Mouse (Mus musculus) intestine, embryonic 16.5 days (tissue): ENCODE data around the gene Dennd6b. TPM values are rescaled to one million over a fixed set of nuclear protein-coding genes. Genes with fewer than 3 reads are reported as not detected.
A peak's percentile ranks its signal among the peaks of the same experiment; 100 is the strongest.

Source experiments
- ATAC-seq: fragments of 200-750 bp; cut with Nextera tagmentation; 2 replicates; pipeline ENCODE4 v1.8.0; 2017; ENCODE audit warnings: moderate TSS enrichment, moderate library complexity
- H3K27ac ChIP-seq: fragments of 300-500 bp; sonication (generic); 2 replicates; pipeline ENCODE4 v1.5.1; 2014; ENCODE audit warnings: mild to moderate bottlenecking, low read length
- H3K27me3 ChIP-seq: fragments of 300-500 bp; sonication (generic); replicated peaks from 2 replicates; pipeline ENCODE4 v1.6.1; 2014; ENCODE audit warnings: low read length, control low read depth, mixed read lengths; ENCODE audit not compliant: control insufficient read depth, insufficient read depth
- H3K36me3 ChIP-seq: fragments of 300-500 bp; sonication (generic); 2 replicates; pipeline ENCODE4 v1.6.1; 2014; ENCODE audit warnings: low read length, control low read depth; ENCODE audit not compliant: control insufficient read depth, insufficient read depth
- H3K4me1 ChIP-seq: fragments of 300-500 bp; sonication (generic); 2 replicates; pipeline ENCODE4 v1.6.1; 2014; ENCODE audit warnings: low read length, control low read depth, mixed read lengths; ENCODE audit not compliant: control insufficient read depth, insufficient read depth
- H3K4me2 ChIP-seq: fragments of 300-500 bp; sonication (generic); 2 replicates; pipeline ENCODE4 v1.6.1; 2014; ENCODE audit warnings: low read depth, low read length, control low read depth
- H3K4me3 ChIP-seq: fragments of 300-500 bp; sonication (generic); 2 replicates; pipeline ENCODE4 v1.5.1; 2014; ENCODE audit warnings: mild to moderate bottlenecking, low read length
- H3K9ac ChIP-seq: fragments of 300-500 bp; sonication (generic); 2 replicates; pipeline ENCODE4 v1.6.1; 2014; ENCODE audit warnings: low read depth, low read length
- H3K9me3 ChIP-seq: fragments of 300-500 bp; sonication (generic); 2 replicates; pipeline ENCODE4 v1.6.1; 2016; ENCODE audit warnings: low read length, control low read depth; ENCODE audit not compliant: control insufficient read depth
- WGBS: fragments of 180-500 bp; shearing (Covaris S2); extraction: QIAGEN DNeasy Blood & Tissue Kit; methylation state at CpG from one replicate; pipeline ENCODE4 v1.1.7; 2014; 5-methylcytosine and 5-hydroxymethylcytosine counted together
- polyA plus RNA-seq: library from polyadenylated mRNA; unstranded; fragments of >200 nt; fragmentation: Nextera tagmentation; extraction: Ambion mirVana; gene quantifications from 2 replicates; pipeline ENCODE4 v1.2.1, GENCODE M21; 2015

The Dennd6b gene
- 10.9 and 13.0 TPM in 2 replicates for polyA plus RNA-seq

DNA sequence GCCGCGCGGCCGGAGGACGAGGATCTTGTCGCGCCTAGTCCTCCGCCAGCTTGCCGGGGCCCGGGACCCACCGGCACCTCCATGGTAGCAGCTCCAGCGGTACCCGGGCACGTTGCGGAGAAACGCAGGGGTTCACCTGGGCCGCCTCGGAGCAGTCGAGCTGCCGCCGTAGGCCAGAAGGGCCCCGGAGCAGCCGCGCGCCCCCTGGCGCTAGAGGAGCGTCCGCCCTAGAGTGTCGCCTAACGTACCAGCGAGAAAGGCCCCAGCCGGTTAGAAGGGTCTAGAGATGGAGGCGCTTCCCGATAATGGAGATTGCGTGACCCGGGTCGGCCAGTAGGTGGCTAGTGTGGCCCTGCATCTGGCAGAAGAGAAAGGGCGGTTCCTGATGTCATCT is at the start of gene Dennd6b:
Dennd6b (minus strand) TSS at position 184 of the 394 bp plus-strand sequence.
- peak within 1 kb of the TSS; percentile 98 for H3K9ac ChIP-seq
- no peaks in the 10 kb centered on the region for H3K36me3 ChIP-seq
- H3K4me1 ChIP-seq = peaks cover 12% of the 10 kb centered on the region
- peak; percentile 99 for ATAC-seq
- H3K27ac ChIP-seq = peak within 1 kb of the TSS; percentile 99
- no peaks in the 10 kb centered on the region for H3K9me3 ChIP-seq
- 0% methylated on average over 38 of the region's 38 CpGs for WGBS
- no peaks in the 10 kb centered on the region for H3K27me3 ChIP-seq
- H3K4me3 ChIP-seq = peak within 1 kb of the TSS; percentile 96
- peak within 1 kb of the TSS; percentile 82 for H3K4me2 ChIP-seq

GRCm38 (mm10) chr15:89241025-89241424 is 44.7 kb upstream of the Dennd6b start:
- Histone ChIP-seq H3K27me3 (no peaks in the 10 kb centered on the region), H3K4me2 (no peak overlapping the region), H3K9me3 (no peaks in the 10 kb centered on the region), H3K4me1 (no peaks in the 10 kb centered on the region), H3K9ac (no peak overlapping the region), H3K36me3 (peaks cover 3% of the 10 kb centered on the region; the same call in 1 of the 2 replicates), H3K4me3 (no peak overlapping the region), H3K27ac (no peak overlapping the region)
- 76% methylated on average over 2 of the region's 2 CpGs for WGBS
- ATAC-seq = no peak

GRCm38 (mm10) chr15:89239751-89240392 is 43.6 kb upstream of the Dennd6b start:
- Histone ChIP-seq H3K4me1 (no peaks in the 10 kb centered on the region), H3K4me2 (no peak overlapping the region), H3K27me3 (no peaks in the 10 kb centered on the region), H3K9ac (no peak overlapping the region), H3K4me3 (no peak overlapping the region), H3K9me3 (no peaks in the 10 kb centered on the region), H3K36me3 (peaks cover 3% of the 10 kb centered on the region; the same call in 1 of the 2 replicates), H3K27ac (no peak overlapping the region)
- no peak for ATAC-seq
- 60% methylated on average over 3 of the region's 3 CpGs for WGBS

DNA sequence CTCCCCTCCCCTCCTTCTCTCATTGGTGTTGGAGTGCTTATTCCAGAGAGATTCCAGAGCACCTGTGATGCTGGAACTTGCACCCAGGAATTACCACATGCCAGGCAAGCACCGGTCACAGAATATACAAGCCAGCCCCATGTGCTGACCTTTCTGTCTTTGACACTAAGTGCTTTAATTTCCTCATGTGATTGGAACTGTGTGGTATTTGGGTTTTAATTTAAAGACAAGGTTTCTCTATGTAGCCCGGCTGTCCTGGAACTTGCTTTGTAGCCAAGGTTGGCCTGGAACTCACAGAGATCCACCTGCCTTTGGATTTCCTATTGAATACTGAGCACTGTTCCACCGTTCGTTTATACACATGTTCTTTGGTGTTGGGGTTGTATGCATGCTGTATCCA is 37.8 kb upstream of the Dennd6b start:
- no peak for ATAC-seq
- 87% methylated on average over 4 of the region's 4 CpGs for WGBS
- Histone ChIP-seq H3K36me3 (no peaks in the 10 kb centered on the region), H3K4me1 (no peaks in the 10 kb centered on the region), H3K9me3 (no peaks in the 10 kb centered on the region), H3K27ac (no peak overlapping the region), H3K4me2 (no peak overlapping the region), H3K4me3 (no peak overlapping the region), H3K9ac (no peak overlapping the region), H3K27me3 (no peaks in the 10 kb centered on the region)

GRCm38 (mm10) chr15:89233586-89233985 is 37.3 kb upstream of the Dennd6b start:
- 48% methylated on average over 2 of the region's 2 CpGs for WGBS
- no peak for ATAC-seq
- Histone ChIP-seq H3K36me3 (no peaks in the 10 kb centered on the region), H3K4me2 (no peak overlapping the region), H3K4me1 (no peaks in the 10 kb centered on the region), H3K4me3 (no peak overlapping the region), H3K9ac (no peak overlapping the region), H3K9me3 (no peaks in the 10 kb centered on the region), H3K27ac (no peak overlapping the region), H3K27me3 (no peaks in the 10 kb centered on the region)

DNA sequence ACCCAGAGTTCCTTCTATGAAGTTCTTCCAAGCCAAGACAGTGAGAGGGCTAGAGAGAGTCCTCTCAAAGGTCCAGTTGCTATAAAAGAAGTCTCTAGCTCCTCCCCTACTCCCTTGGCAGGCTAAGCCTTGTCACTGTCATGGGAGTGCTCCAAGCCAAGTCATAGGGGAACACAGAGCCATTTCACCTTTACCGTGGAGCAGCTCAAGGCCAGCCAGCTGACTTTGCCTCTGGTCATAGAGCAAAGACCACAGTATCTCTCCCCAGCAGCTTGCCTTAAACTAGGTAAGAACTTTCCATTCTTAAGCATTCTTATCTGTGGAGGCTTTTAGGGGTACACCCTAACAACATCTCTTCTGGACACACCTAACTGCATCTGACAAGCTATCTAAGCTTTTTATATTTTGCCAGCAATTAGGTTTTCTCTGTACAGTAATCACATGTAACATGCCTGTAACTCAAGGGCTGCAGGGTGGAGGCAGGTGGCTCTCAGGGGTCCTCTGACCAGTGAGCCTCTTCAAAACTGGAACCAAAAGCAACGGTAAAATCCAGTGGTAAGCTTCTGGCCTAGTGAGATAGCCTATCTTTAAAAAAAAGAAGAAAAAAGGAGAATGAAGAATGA is 19.4 kb upstream of the Dennd6b start:
- Histone ChIP-seq H3K4me2 (no peak overlapping the region), H3K4me1 (peaks cover 11% of the 10 kb centered on the region), H3K27me3 (no peaks in the 10 kb centered on the region), H3K36me3 (no peaks in the 10 kb centered on the region; the same call in 1 of the 2 replicates), H3K9me3 (no peaks in the 10 kb centered on the region), H3K4me3 (no peak overlapping the region), H3K27ac (no peak overlapping the region), H3K9ac (no peak overlapping the region)
- no peak for ATAC-seq
- 88% methylated on average over 2 of the region's 2 CpGs for WGBS

DNA sequence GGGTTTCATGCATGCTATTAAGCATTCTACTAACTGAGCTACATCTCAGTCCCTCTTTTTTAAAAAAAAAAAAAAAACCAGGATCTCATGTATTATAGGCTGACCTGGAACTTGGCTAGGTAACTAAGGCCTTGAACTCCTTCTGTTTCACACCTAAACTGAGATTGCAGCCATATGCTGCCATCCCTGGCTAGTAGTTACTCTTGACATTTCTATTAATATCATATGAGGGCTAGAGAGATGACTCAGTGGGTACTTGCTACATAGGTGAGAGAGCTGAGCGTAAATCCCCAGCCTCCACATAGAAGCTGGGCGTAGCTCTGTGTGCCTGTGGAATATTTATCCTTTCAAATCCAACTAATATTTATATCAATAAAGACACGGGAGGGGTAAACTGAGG is 18.7 kb upstream of the Dennd6b start:
- H3K27ac ChIP-seq = no peak overlapping the region
- no peak overlapping the region for H3K4me3 ChIP-seq
- H3K9ac ChIP-seq = no peak overlapping the region
- no peak overlapping the region for H3K4me2 ChIP-seq
- no peaks in the 10 kb centered on the region; the same call in 1 of the 2 replicates for H3K36me3 ChIP-seq
- H3K4me1 ChIP-seq = peaks cover 11% of the 10 kb centered on the region
- ATAC-seq = no peak
- H3K9me3 ChIP-seq = no peaks in the 10 kb centered on the region
- WGBS = 93% methylated on average over 3 of the region's 3 CpGs
- no peaks in the 10 kb centered on the region for H3K27me3 ChIP-seq

GRCm38 (mm10) chr15:89213517-89213916 is 17.2 kb upstream of the Dennd6b start:
- Histone ChIP-seq H3K27me3 (no peaks in the 10 kb centered on the region), H3K36me3 (no peaks in the 10 kb centered on the region; the same call in 1 of the 2 replicates), H3K27ac (no peak overlapping the region), H3K4me3 (no peak overlapping the region), H3K9ac (no peak overlapping the region), H3K4me1 (peaks cover 11% of the 10 kb centered on the region), H3K4me2 (no peak overlapping the region), H3K9me3 (no peaks in the 10 kb centered on the region)
- ATAC-seq = no peak
- WGBS = 83% methylated on average over 3 of the region's 3 CpGs

DNA sequence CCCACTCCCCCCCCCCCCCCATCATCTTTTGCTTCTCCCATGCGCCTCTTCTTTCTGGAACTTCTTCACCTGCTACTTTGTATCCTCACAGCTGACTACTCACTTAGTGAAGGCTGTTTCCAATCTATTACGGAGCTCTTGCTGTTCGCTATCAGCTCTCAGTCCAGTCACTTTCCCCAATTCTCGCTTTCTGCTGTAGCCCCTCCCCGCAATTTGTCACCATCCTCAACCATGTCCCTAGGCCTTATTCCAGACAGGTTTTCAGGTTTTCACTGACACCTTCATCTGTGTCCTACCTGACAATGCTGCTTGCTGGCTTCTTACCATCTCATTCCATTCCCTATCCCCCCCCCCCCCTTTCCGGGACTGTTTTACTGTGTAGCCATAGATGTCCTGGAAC is 16.2 kb upstream of the Dennd6b start:
- Histone ChIP-seq H3K36me3 (no peaks in the 10 kb centered on the region; the same call in 1 of the 2 replicates), H3K4me1 (peaks cover 11% of the 10 kb centered on the region), H3K27ac (no peak overlapping the region), H3K4me3 (peak overlapping the region; percentile 98), H3K27me3 (no peaks in the 10 kb centered on the region), H3K4me2 (peak overlapping the region; percentile 91), H3K9me3 (no peaks in the 10 kb centered on the region), H3K9ac (peak overlapping the region; percentile 99)
- 53% methylated on average over 6 of the region's 6 CpGs for WGBS
- no peak for ATAC-seq
